Mouse (Mus musculus) induced T-regulatory cell, adult 2 months (primary cell): ENCODE measurements around the gene Tnrc18.
"Not testable (repeated sequence)": the region's sequence is repeated elsewhere in the genome, so short reads cannot be mapped to it uniquely, and the experiment has no call there.

Experiments
- DNase-seq: peaks from one replicate; pipeline ENCODE4 v3.0.0-alpha.2; 2012; ENCODE audit warnings: low read depth

Gene Tnrc18

DNA sequence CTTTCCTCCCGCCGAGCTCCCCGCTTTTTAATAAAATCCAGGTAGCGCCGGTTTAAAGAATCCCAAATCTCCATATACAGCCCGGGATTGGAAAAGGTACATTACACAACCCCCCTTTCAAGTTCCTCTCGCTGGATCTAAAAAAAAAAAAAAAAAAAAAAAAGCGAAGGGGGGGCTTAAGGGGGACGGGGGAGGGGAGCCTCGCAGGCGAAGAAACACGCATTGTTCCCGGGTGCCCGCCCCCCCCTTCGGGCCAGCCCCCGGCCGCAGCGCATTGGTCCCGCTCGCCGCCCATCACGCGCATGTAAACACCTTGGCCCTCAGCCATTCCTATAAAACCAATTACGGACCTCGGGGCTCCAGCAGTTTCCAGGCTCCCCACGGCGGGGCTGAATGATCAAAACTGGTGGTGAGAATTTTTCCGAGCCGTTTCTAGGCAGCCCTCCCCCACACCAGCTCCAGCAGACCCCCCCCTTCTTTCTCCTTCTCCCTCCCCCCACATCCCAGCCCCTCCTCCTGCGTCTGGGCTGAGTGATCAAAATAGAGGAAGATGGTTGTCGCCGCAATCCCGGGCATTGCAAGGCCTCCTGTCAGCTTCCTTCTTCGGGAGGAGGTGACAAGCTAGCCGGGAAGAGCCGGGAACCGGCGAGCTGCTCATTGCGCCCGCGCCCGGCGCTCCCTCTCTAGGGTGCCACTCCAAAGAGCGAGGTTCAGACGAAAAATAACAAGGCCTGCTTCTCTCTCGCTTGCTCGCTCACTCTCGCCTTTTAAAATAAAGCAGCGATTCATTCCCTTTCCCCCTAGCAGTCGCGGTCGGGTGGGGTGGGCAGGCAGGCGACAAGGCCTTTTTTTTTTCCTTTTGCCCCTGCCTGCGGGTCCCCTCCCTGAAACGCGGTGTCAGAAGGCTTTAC is at the start of gene Tnrc18:
TSS of gene Tnrc18 (minus strand) at position 139 of the 911 bp plus-strand sequence.
- peak; percentile 64 for DNase-seq

DNA sequence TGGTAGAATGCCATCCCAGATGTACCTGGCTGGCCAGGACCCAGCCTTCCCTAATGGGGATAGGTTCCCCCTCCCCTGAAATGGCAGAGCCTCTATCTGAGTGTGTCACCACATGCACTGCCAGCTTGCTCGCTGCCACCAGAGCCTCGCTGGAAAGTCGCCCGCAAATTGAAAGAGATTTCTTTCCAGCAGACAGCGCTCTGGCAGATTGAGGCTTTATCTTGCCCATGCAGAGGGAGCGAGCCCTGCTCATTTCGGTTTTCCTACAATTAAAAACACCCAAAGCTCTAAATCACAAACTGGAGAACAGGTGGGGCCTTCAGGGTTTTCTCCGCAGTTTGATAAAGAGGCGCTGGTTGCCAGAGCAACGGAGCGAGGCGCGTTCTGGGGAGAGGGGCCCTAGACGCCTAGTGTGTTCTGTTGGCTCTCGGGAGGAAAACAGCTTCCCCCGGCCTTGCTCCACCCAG is 40.3 kb upstream of the Tnrc18 start:
- DNase-seq = no peak

DNA sequence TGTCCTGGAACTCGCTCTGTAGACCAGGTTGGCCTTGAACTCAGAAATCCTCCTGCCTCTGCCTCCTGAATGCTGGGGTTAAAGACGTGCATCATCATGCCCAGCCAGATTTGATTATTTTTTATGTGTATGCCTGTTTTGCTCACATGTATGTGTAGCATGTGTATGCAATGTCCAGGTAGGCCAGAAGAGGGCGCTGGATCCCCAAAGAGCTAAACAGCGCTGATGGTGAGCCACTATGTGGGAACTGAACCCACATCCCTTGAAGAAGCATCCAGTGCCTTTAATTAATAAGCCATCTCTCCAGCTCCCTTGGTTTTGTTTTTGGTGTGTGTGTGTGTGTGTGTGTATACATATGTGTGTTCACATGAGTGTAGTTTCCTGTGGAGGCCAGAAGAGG is 38.9 kb upstream of the Tnrc18 start:
- DNase-seq = peak; percentile 21

DNA sequence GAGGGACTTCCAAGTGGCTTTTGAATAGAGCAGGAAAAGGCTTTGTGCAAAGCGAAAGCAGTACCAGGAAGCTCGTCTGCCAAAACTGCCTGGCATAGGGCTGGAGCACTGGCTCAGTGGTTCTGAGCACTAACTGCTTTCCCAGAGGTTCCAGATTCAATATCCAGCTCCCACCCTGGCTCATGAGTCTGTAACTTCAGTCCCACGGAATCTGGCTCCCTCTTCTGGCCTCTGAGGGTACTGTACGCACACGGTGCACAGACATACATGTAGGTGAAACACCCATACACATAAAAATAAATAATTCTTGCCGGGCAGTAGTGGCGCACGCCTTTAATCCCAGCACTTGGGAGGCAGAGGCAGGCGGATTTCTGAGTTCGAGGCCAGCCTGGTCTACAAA is 37.4 kb upstream of the Tnrc18 start:
- peak; percentile 60 for DNase-seq

DNA sequence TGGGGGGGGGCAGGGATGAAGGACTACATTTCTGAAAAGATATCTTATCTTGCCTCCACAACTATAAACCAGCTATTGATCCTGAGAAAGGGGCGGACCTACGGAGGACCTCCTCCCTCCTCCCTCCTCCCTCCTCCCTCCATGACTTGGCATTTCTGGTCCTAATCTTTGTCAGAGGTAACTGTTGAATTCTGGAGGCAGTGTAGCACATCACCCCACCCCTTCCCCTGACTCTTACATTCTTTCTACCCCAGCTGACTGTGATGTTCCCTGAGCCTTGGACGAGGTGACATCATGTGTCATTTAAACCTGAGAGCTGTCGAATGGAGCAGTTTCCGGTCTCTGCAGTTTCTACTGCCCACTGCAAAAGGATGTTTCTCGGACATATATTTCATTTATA is 36.1 kb upstream of the Tnrc18 start:
- DNase-seq = no peak

DNA sequence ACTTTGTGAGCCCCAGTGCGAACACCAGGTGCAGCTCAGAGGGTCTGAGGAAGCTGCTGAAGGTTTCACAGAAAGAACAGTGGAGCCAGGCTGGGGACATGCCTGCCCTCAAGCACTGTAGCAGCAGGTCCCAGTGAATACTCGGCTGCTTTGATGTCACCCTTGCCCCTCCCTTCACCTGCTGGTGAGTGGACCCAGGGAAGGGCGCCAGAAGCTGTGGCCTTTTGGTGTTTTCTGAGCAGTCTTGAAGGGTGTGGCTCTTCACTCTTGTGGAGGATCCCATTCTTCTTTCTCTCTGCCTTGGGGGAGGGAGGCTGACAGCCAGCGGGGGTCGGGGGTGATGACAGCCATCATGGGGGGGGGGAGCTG is 34.2 kb upstream of the Tnrc18 start:
- DNase-seq = no peak

DNA sequence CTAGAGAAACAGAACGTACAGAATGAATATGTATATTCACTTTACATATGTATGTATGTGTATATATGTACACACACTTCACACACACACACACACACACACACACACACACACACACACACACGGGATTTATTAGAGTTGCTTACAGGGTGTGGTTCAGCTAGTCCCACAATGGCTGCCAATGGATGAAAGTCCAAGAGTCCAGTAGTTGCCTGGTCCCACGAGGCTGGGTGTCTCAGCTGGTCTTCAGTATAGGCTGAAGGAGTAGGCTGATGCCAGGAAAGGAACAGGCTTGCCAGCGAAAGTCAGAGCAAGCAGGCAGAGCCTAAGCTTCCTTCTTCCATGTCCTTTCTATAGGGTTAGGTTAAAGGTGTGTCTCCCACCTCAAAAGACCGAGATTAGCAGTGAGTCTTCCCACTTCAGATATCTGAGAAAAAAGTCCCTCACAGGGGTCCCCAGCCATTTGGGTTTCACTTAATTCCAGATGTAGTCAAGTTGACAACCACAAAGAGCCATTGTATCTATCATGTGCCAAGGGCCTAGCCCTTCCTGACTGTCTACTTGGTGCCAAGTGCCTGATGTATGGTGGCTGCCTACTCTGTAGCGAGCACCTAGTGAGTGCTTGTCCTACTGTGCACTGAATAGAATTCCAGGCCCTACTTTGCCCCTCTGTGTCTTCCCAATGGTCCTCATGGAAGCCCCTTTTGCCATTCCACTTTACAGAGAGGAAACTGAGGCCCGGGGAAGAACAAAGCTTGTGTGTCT is 33.6 kb upstream of the Tnrc18 start:
- no peak for DNase-seq

DNA sequence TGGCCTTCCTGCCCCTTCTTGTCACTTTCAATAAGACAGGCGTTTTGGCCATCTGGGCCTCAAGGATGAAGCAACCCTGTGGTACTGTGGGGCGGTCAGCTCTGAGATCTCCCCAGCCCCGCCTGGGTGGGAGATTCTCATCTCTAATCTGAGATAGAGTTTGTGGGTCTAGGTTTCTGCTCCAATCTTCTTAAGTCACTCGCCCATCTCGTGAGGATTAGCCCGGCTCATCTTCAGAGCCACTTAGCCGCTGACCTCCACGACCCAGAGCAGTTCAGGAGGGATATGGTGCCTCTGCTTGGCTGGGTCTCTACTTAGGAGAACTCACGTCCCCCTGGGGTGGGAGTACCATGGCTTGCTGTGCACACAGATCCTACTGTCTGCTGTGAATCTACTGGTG is 33.0 kb upstream of the Tnrc18 start:
- no peak for DNase-seq

DNA sequence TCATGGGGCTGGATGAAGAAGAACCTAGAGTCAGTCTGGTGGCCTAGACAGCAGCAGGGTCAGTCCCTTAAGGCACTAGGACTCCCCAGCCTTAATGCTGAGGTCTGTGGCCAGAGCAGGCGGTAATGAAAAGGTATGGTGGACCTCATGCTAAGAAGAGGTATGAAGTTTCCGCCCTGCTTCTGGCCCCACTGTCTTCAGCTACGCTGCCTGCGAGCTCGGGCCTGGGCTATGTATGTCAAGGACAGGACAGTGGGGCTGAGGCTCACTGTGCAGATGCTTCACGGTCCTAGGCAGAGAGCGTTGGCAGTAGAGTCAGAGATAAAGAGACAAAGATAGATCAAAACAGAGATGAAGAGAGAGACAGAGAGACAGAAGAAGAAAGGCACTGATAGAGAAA is 31.4 kb upstream of the Tnrc18 start:
- DNase-seq = no peak

DNA sequence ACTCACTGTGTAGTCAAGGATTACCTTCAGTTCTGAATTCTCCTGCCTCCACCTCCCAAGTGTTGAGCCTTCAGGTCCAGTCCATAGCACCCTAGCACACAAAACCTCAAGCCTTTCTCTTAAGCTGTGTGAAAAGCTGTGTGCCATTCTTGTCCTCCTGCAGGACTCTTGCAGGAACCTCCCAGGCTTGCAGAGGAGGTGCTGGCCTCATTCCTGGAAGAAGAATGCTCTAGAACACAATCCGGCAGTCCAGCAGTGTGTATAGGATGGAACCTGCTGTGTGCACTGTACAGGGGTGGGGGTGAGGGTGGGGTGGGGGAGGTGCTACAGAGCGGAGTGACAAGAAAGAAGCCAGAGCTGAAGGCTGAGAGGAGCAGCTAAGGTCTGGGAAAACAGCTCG is 30.7 kb upstream of the Tnrc18 start:
- no peak for DNase-seq

DNA sequence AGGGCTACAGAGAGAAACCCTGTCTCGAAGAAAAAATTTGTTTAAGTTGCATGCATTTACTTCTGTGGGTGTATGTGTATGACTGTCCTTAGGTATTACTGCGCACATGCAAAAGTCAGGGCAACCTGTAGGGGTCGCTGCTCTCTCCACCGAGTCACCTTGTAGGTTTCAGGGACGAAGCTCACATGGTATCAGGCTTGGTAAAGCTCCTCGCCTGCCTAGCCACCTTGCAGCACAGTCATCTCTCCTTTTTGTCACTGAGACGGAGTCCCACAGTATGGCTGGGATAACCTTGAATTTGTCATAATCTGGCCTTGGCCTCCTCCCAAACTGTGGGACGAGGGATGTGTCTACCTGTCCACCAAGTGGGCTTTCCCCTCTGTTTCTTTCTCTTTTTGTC is 27.0 kb upstream of the Tnrc18 start:
- DNase-seq = peak; percentile 51

DNA sequence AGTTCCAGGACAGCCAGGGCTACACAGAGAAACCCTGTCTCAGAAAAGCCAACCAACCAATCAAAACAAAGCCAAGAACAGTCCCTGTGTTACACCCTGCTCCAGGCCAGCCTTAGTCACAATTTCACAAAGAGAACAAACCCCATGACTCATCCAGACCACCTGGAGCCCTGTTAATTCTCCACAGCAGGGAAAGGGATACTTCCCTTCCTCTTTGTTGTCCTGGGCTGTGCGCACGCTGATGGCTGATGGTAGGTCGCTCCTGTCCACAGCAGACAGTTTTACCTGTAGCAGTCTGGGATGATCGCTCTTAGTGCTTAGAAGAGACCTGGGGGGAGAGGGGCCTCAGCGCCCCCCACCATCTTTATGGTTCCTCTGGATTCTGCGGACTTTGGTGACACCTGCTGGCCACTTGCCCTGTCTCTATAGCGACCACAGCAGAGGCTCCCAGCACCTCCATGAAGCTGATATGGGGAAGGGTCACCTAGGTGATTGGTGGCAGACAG is 24.7 kb upstream of the Tnrc18 start:
- no peak for DNase-seq

DNA sequence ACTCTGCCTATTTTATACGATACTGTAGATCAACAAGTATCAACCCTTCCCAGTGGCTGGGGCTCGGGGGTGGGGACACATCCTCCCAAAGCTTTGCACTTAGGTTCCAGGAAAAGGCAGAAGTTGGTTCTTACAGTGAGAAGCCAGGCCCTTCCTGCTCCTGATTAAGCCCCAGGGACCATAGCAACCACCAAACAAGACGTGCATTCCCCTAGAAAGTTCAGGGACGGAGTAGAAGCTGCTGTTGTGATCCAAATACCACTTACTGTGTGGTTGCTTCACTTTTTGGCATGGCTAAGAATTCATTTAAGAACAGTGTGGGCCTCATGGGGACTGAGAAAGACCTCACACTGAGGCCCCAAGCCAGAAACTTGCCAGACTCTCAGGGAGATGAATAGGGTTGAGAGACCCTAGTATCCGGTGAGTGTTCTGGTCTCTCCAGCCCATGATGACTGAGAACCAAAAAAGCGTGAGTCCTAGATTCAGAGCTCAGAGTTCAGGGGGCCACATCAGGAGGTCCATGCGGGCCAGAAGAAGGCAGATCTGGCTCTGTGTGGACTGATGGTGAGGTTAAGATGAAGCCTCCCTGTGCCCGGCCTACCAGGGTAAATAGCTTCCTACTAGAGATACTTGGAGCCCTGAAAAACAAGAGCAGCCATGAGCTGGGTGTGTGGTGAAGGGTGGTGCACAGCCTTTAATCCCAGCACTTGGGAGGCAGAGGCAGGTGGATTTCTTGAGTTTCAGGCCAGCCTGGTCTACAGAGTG is 24.1 kb upstream of the Tnrc18 start:
- DNase-seq = no peak

DNA sequence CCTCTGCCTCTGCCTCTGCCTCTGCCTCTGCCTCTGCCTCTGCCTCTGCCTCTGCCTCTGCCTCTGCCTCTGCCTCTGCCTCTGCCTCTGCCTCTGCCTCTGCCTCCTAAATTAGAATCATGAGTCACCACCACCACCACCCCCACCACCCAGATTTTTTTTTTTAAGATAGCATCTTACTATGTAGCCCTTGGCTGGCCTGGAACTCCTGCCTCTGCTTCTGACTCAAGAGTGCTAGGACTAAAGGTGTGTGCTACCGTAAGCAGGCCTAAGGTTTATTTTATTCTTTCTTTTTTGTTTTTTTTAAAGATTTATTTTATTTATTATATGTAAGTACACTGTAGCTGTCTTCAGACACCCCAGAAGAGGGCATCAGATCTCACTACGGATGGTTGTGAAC is 20.0 kb upstream of the Tnrc18 start:
- not testable (repeated sequence) for DNase-seq

DNA sequence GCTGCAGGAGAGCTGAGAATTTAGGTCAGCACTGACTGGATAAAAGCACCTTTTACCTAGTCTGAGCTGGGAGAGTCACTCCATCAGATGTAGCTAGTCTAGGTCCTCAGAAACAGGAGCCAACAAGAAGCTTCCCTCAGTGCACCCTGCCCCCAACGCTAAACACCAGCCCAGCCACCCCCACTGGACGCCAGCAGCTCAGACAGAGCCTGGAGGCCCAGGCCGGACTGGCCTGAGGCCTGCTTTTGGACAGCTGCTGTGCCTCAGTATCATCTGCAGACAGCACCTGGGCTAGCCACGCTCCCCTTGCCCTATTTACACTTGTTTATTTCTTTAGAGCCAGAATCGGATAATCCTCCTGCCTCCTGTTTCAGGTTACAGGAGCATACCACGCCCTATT is 19.4 kb upstream of the Tnrc18 start:
- no peak for DNase-seq

DNA sequence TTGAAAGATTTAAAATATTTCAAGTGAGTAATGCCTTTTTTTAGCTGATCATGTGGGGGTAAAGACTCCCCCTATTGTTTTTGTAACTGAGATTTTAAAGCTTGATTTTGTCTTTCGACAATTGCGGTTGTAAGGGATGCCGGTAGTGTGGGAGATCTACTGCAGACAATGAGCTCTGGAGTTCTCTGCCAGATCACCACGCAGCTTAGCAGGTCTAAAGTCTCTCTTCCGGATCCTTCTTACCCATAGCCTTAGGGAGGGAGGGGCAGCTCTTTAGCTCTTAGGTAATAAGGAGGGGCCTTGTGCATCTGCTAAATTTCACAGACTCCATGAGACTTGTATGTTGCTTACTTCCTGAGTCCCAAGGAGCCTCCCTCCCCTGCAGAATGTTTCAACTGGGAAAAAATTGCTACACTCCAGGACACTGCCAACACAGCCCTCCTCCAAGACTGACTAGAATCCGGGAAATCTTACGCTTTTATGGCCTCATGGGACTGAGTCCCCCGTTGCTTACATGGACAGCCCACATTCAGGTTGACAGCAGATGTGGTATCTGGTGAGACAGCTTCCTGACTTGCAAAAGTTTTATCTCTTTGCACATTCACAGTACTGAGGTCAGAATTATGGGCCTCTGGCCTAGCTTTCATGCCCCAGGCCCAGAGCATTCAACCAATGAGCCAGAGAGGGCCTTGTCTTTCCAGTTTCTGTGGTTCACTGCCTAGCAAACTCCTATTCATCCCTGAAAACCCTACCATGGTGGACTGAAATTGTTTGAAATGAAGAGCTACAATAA is 16.4 kb upstream of the Tnrc18 start:
- DNase-seq = no peak

DNA sequence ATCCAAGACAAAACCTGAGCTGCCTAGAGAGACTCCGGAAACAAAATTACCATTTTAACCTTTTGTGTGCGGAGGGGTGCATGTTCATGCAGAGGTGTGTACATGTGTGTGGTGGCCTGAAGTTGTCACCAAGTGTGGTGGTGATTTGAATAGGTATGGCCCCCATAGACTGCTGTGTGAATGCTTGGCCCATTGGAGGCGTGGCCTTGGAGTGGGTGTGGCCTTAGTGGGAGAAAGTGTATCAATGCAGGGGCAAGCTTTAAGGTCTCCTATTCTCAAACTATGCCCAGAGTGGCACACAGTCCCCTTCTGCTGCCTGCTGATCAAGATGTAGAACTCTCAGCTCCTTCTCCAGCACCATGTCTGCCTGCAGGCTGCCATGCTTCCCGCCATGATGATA is 8.7 kb upstream of the Tnrc18 start:
- no peak for DNase-seq

DNA sequence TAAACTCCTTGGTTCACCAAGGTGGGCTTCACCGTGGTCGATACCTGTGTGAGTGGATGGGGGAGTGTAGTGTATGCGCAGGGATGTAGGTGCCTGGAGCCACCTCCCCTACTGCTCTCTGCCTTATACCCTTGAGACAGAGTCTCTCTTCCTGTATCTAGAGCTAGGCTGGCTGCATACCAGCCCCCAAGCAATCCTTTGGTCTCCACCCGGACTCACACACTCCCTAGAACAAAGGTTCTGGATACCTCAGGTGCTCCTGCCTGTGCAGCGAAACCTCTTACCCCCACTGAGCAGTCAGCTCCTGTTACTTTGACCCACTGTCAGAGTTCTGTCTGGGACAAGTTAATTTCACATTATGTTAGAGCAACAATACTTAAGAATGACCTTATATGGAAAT is 8.2 kb upstream of the Tnrc18 start:
- DNase-seq = no peak

DNA sequence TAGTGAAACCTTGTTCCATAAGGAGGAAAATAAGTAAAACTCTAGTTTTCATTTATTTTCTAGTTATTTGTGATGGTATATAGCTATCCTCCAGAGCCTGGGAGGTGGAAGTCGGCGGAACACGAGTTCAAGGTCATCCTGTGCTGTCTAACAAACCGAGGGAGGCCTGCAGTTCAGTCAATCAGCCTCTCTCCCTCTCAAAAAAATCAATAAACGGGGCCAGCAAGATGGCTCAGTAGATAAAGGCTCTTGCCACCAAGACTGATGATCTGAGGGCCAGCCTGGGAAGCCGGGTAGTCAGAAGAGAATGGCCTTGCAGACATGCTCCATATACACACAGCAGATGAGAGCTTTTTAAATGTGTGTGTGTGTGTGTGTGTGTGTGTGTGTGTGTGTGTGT is 6.6 kb upstream of the Tnrc18 start:
- no peak for DNase-seq

DNA sequence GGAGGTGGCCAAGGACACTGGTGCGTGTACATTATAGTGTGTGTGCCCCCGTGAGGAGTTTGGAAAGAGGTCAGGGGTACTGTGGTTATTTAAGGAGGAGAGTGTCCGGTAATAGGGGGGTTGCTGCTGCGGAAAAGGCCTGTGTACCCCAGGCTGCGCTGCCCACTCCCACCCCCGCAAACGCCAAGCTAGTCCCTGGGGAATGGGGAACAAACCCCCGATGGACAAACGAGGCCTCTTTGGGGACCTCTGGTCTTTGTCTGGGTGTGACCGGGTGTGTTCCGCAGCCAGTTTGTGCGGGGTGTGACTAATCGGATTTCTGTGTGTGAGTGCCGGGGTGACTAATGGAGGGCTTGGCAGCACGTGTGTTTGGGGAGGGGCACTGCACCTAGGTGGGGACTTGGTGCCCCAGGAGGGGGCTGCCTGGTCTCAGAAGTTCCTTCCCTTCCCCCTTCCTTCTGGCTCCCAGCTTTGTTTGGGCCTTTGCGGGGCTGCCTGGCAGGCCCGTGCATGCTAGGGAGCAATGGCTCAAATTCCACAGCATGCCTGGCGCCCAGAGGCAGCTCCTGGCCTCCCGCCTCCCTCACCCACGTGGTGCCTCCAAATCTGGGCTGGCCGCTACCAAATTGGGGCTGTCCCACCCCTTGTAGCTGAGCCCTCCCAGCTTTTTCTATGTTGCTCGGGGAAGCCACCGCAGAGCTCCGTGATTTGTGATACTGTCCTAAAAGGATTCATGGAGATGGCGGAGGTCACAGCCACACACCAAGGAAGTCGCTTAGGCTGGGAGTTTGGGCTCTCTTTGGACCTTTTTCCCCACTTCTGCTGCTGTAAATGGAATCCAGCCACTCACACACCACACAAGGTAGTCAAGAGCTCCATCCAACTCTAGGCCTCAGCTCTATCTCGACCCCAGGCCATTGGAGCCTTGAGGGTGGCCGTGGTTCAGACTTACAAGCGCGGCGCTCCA is 5.9 kb upstream of the Tnrc18 start:
- DNase-seq = no peak
